Mouse (Mus musculus) liver, embryonic 12.5 days (tissue): ENCODE results near the gene Mapk7. TPM values are rescaled to one million over a fixed set of nuclear protein-coding genes. Genes with fewer than 3 reads are reported as not detected.

Experiments
- ATAC-seq: fragments of 200-750 bp; cut with Nextera tagmentation; 2 replicates; pipeline ENCODE4 v1.8.0; 2017; ENCODE audit warnings: moderate number of reproducible peaks, mild to moderate bottlenecking, moderate library complexity
- H3K27ac ChIP-seq: fragments of 300-500 bp; sonication (generic); 2 replicates; pipeline ENCODE4 v1.5.1; 2016; ENCODE audit warnings: mild to moderate bottlenecking
- H3K27me3 ChIP-seq: fragments of 300-500 bp; sonication (generic); replicated peaks from 2 replicates; pipeline ENCODE4 v1.6.1; 2016; ENCODE audit warnings: mild to moderate bottlenecking, moderate library complexity
- H3K36me3 ChIP-seq: fragments of 300-500 bp; sonication (generic); 2 replicates; pipeline ENCODE4 v1.6.1; 2016; ENCODE audit warnings: mild to moderate bottlenecking, moderate library complexity
- H3K4me1 ChIP-seq: fragments of 300-500 bp; sonication (generic); 2 replicates; pipeline ENCODE4 v1.6.1; 2016
- H3K4me2 ChIP-seq: fragments of 300-500 bp; sonication (generic); 2 replicates; pipeline ENCODE4 v1.6.1; 2016; ENCODE audit warnings: mild to moderate bottlenecking, moderate library complexity
- H3K4me3 ChIP-seq: fragments of 300-500 bp; sonication (generic); 2 replicates; pipeline ENCODE4 v1.5.1; 2016; ENCODE audit warnings: mild to moderate bottlenecking, moderate library complexity
- H3K9ac ChIP-seq: fragments of 300-500 bp; sonication (generic); 2 replicates; pipeline ENCODE4 v1.6.1; 2016; ENCODE audit warnings: mild to moderate bottlenecking, moderate library complexity
- H3K9me3 ChIP-seq: fragments of 300-500 bp; sonication (generic); replicated peaks from 2 replicates; pipeline ENCODE4 v1.6.1; 2016; ENCODE audit warnings: mild to moderate bottlenecking, moderate library complexity
- WGBS: fragments of 180-500 bp; shearing (Covaris S2); methylation state at CpG from one replicate; pipeline ENCODE4 v1.1.7; 2016; ENCODE audit not compliant: insufficient replicate concordance; 5-methylcytosine and 5-hydroxymethylcytosine counted together
- polyA plus RNA-seq: library from polyadenylated mRNA; unstranded; fragments of >200 nt; fragmentation: Nextera tagmentation; extraction: Ambion mirVana; gene quantifications from 2 replicates; pipeline ENCODE4 v1.2.1, GENCODE M21; 2016

Gene Mapk7
- polyA plus RNA-seq, 1 experiment from 2014 or later = 14.8 TPM

- Histone ChIP-seq H3K27ac (no peak overlapping the region), H3K9ac (no peak overlapping the region), H3K36me3 (no peaks in the 10 kb centered on the region), H3K27me3 (peaks cover 9% of the 10 kb centered on the region), H3K4me3 (no peak overlapping the region), H3K9me3 (no peaks in the 10 kb centered on the region), H3K4me2 (no peak overlapping the region), H3K4me1 (peaks cover 5% of the 10 kb centered on the region)
- ATAC-seq = no peak
- 68% methylated on average over 17 of the region's 17 CpGs for WGBS
Observed at GRCm38 (mm10) chr11:61477566-61478508, 16.4 kb downstream of the Mapk7 start.

GRCm38 (mm10) chr11:61476786-61477382 is 17.3 kb downstream of the Mapk7 start:
- Histone ChIP-seq H3K4me3 (no peak overlapping the region), H3K9me3 (no peaks in the 10 kb centered on the region), H3K9ac (no peak overlapping the region), H3K27ac (no peak overlapping the region), H3K27me3 (peaks cover 9% of the 10 kb centered on the region), H3K4me1 (peaks cover 5% of the 10 kb centered on the region), H3K36me3 (no peaks in the 10 kb centered on the region), H3K4me2 (no peak overlapping the region)
- 51% methylated on average over 12 of the region's 12 CpGs for WGBS
- ATAC-seq = no peak

GRCm38 (mm10) chr11:61473630-61474029 is 20.6 kb downstream of the Mapk7 start:
- Histone ChIP-seq H3K4me2 (no peak overlapping the region), H3K36me3 (no peaks in the 10 kb centered on the region), H3K4me1 (no peaks in the 10 kb centered on the region), H3K27me3 (peaks cover 9% of the 10 kb centered on the region), H3K9ac (no peak overlapping the region), H3K27ac (no peak overlapping the region), H3K4me3 (no peak overlapping the region), H3K9me3 (no peaks in the 10 kb centered on the region)
- WGBS = 58% methylated on average over 4 of the region's 4 CpGs
- no peak for ATAC-seq

- H3K27ac ChIP-seq = no peak overlapping the region
- H3K9ac ChIP-seq = no peak overlapping the region
- no peaks in the 10 kb centered on the region for H3K4me1 ChIP-seq
- no peaks in the 10 kb centered on the region for H3K36me3 ChIP-seq
- H3K4me2 ChIP-seq = no peak overlapping the region
- H3K27me3 ChIP-seq = no peaks in the 10 kb centered on the region
- ATAC-seq = no peak
- H3K4me3 ChIP-seq = no peak overlapping the region
- H3K9me3 ChIP-seq = no peaks in the 10 kb centered on the region
Observed at GRCm38 (mm10) chr11:61470880-61471279, 23.3 kb downstream of the Mapk7 start.

GRCm38 (mm10) chr11:61469317-61469917 is 24.8 kb downstream of the Mapk7 start:
- ATAC-seq = no peak
- Histone ChIP-seq H3K36me3 (no peaks in the 10 kb centered on the region), H3K27ac (no peak overlapping the region), H3K9ac (no peak overlapping the region), H3K4me1 (no peaks in the 10 kb centered on the region), H3K9me3 (no peaks in the 10 kb centered on the region), H3K4me2 (no peak overlapping the region), H3K4me3 (no peak overlapping the region), H3K27me3 (no peaks in the 10 kb centered on the region)
- 32% methylated on average over 7 of the region's 7 CpGs for WGBS

GRCm38 (mm10) chr11:61468534-61468933 is 25.7 kb downstream of the Mapk7 start:
- H3K27me3 ChIP-seq = no peaks in the 10 kb centered on the region
- no peak overlapping the region for H3K4me3 ChIP-seq
- no peak overlapping the region for H3K4me2 ChIP-seq
- no peaks in the 10 kb centered on the region for H3K36me3 ChIP-seq
- 59% methylated on average over 4 of the region's 4 CpGs for WGBS
- no peak overlapping the region for H3K27ac ChIP-seq
- no peak for ATAC-seq
- no peaks in the 10 kb centered on the region for H3K4me1 ChIP-seq
- no peak overlapping the region for H3K9ac ChIP-seq
- H3K9me3 ChIP-seq = no peaks in the 10 kb centered on the region

- ATAC-seq = no peak
- WGBS = 65% methylated on average over 4 of the region's 4 CpGs
Observed at GRCm38 (mm10) chr11:61465422-61465821, 28.8 kb downstream of the Mapk7 start.

GRCm38 (mm10) chr11:61464071-61464470 is 30.1 kb downstream of the Mapk7 start:
- H3K9me3 ChIP-seq = no peaks in the 10 kb centered on the region
- no peak for ATAC-seq
- no peak overlapping the region for H3K4me2 ChIP-seq
- no peaks in the 10 kb centered on the region for H3K4me1 ChIP-seq
- H3K9ac ChIP-seq = no peak overlapping the region
- H3K27me3 ChIP-seq = no peaks in the 10 kb centered on the region
- 62% methylated on average over 2 of the region's 2 CpGs for WGBS
- no peak overlapping the region for H3K4me3 ChIP-seq
- no peak overlapping the region for H3K27ac ChIP-seq
- H3K36me3 ChIP-seq = no peaks in the 10 kb centered on the region

More at GRCm38 (mm10) chr11:61465422-61465821, 28.8 kb downstream of the Mapk7 start:
- H3K9ac ChIP-seq = no peak overlapping the region
- H3K36me3 ChIP-seq = no peaks in the 10 kb centered on the region
- H3K4me3 ChIP-seq = no peak overlapping the region
- no peak overlapping the region for H3K4me2 ChIP-seq
- H3K9me3 ChIP-seq = no peaks in the 10 kb centered on the region
- no peaks in the 10 kb centered on the region for H3K27me3 ChIP-seq
- no peak overlapping the region for H3K27ac ChIP-seq
- H3K4me1 ChIP-seq = no peaks in the 10 kb centered on the region

GRCm38 (mm10) chr11:61449499-61450292 is 44.5 kb downstream of the Mapk7 start:
- 0 out of 2 replicates have a peak, but pooled peaks cover 5% of the 10 kb centered on the region for H3K4me1 ChIP-seq
- 53% methylated on average over 24 of the region's 24 CpGs for WGBS
- no peak overlapping the region for H3K9ac ChIP-seq
- no peak overlapping the region for H3K4me3 ChIP-seq
- H3K9me3 ChIP-seq = no peaks in the 10 kb centered on the region
- H3K27ac ChIP-seq = no peak overlapping the region
- no peaks in the 10 kb centered on the region for H3K36me3 ChIP-seq
- H3K4me2 ChIP-seq = no peak overlapping the region
- no peak for ATAC-seq
- peaks cover 45% of the 10 kb centered on the region for H3K27me3 ChIP-seq

- Histone ChIP-seq H3K36me3 (no peaks in the 10 kb centered on the region), H3K27ac (no peak overlapping the region)
- no peak for ATAC-seq
Observed at GRCm38 (mm10) chr11:61448599-61449225, 45.5 kb downstream of the Mapk7 start.

GRCm38 (mm10) chr11:61448041-61448440 is 46.2 kb downstream of the Mapk7 start:
- Histone ChIP-seq H3K36me3 (no peaks in the 10 kb centered on the region), H3K4me2 (no peak overlapping the region), H3K27ac (no peak overlapping the region), H3K27me3 (peaks cover 33% of the 10 kb centered on the region), H3K4me1 (no peaks in the 10 kb centered on the region), H3K9ac (no peak overlapping the region), H3K9me3 (no peaks in the 10 kb centered on the region), H3K4me3 (no peak overlapping the region)
- 58% methylated on average over 5 of the region's 5 CpGs for WGBS
- ATAC-seq = no peak

More at GRCm38 (mm10) chr11:61448599-61449225, 45.5 kb downstream of the Mapk7 start:
- Histone ChIP-seq H3K4me2 (no peak overlapping the region), H3K9me3 (no peaks in the 10 kb centered on the region), H3K9ac (no peak overlapping the region), H3K4me3 (no peak overlapping the region), H3K4me1 (0 out of 2 replicates have a peak, but pooled peaks cover 2% of the 10 kb centered on the region), H3K27me3 (peaks cover 40% of the 10 kb centered on the region)
- WGBS = 74% methylated on average over 9 of the region's 9 CpGs
